19 mouse cellular contexts compared by ENCODE assay signal in genomic region chr4:40106004-40106536, GRCm38 (mm10).
"Had no signal": no experiment of that assay in that cellular context is flagged by ENCODE, and none has a peak within 500 bp of the region (broad histone marks: within the 10 kb centered on the region; RNA-seq: fewer than 3 reads in every experiment).

No protein-coding gene starts in this region.

- H3K4me2 ChIP-seq: kidney, embryonic 15.5 days; liver, embryonic 13.5 days; midbrain, embryonic 12.5 days; midbrain, embryonic 15.5 days; neural tube, embryonic 12.5 days; neural tube, embryonic 15.5 days had no signal

- H3K36me3 ChIP-seq: kidney, embryonic 15.5 days; liver, embryonic 13.5 days; midbrain, embryonic 12.5 days; midbrain, embryonic 15.5 days; neural tube, embryonic 12.5 days; neural tube, embryonic 15.5 days had no signal

- H3K4me1 ChIP-seq: kidney, embryonic 15.5 days; liver, embryonic 13.5 days; midbrain, embryonic 15.5 days; neural tube, embryonic 12.5 days; neural tube, embryonic 15.5 days had no signal

- H3K27ac ChIP-seq: kidney, embryonic 15.5 days; left cerebral cortex, adult 2 months; liver, embryonic 13.5 days; macrophage; midbrain, embryonic 12.5 days; midbrain, embryonic 15.5 days; neural tube, embryonic 12.5 days; neural tube, embryonic 15.5 days; stomach, postnatal 0 days had no signal

- H3K9ac ChIP-seq: kidney, embryonic 15.5 days; liver, embryonic 13.5 days; midbrain, embryonic 12.5 days; midbrain, embryonic 15.5 days; neural tube, embryonic 12.5 days; neural tube, embryonic 15.5 days had no signal

- H3K27me3 ChIP-seq: kidney, embryonic 15.5 days; liver, embryonic 13.5 days; midbrain, embryonic 12.5 days; midbrain, embryonic 15.5 days; neural tube, embryonic 12.5 days; neural tube, embryonic 15.5 days had no signal

- DNase-seq: kidney, postnatal 10 days; kidney, postnatal 36 days; layer of hippocampus, postnatal 36 days; liver, embryonic 13.5 days; lung, adult 2 months; right cerebral cortex, adult 18-20 months; right cerebral cortex, postnatal 14 days; right cerebral cortex, postnatal 4 days; thymus, adult 2 months; thymus, postnatal 14 days; thymus, postnatal 4 days had no signal

- H3K9me3 ChIP-seq: kidney, embryonic 15.5 days; liver, embryonic 13.5 days; midbrain, embryonic 12.5 days; midbrain, embryonic 15.5 days; neural tube, embryonic 15.5 days had no signal

- H3K4me3 ChIP-seq: kidney, embryonic 15.5 days; left cerebral cortex, adult 2 months; liver, embryonic 13.5 days; midbrain, embryonic 12.5 days; midbrain, embryonic 15.5 days; neural tube, embryonic 12.5 days; neural tube, embryonic 15.5 days had no signal
